Mouse (Mus musculus) liver, postnatal 0 days (tissue): Measurements from ENCODE around the gene Afdn.

Experiments
- CTCF ChIP-seq: sonication (generic); IDR thresholded peaks from 2 replicates; pipeline ENCODE4 v1.5.1; 2016; ENCODE audit warnings: antibody characterized with exemption, low read depth
- EP300 ChIP-seq: IDR thresholded peaks from 2 replicates; pipeline ENCODE4 v1.6.1; 2016; ENCODE audit warnings: antibody characterized with exemption, low read depth, mild to moderate bottlenecking

- no peak for TF ChIP-seq CTCF
- no peak for TF ChIP-seq EP300
These were observed 106.6 kb downstream of the Afdn start for GRCm38 (mm10) chr17:13866951-13867351.
